8 mouse cellular contexts compared by ENCODE assay signal in genomic region chr3:54915643-54916071, GRCm38 (mm10). TPM values are rescaled to one million over a fixed set of nuclear protein-coding genes. Genes with fewer than 3 reads are reported as not detected.
A peak's percentile ranks its signal among the peaks of the same experiment; 100 is the strongest.
DNase-seq lines count a peak whose midpoint lies in the region; ATAC-seq lines count a peak whose summit lies in the region.

TSS of gene Sertm1 (minus strand) at chr3:54915887.

- peak within 1 kb of the TSS; percentile 53 for H3K4me3 ChIP-seq in kidney, embryonic 14.5 days (ENCODE audit: low read length)
- H3K4me3 ChIP-seq in heart, embryonic 12.5 days, result peak within 1 kb of the TSS; percentile 54
- peak within 1 kb of the TSS; percentile 63 for H3K4me3 ChIP-seq in midbrain, embryonic 15.5 days

- peak within 1 kb of the TSS; percentile 90 for H3K4me2 ChIP-seq in kidney, embryonic 14.5 days (replicated peaks; ENCODE audit: low read depth, low read length)
- H3K4me2 ChIP-seq in heart, embryonic 12.5 days, result peak within 1 kb of the TSS; percentile 73
- peak within 1 kb of the TSS; percentile 93 for H3K4me2 ChIP-seq in midbrain, embryonic 15.5 days

- H3K27me3 ChIP-seq in kidney, embryonic 14.5 days (ENCODE audit: control insufficient read depth, insufficient read depth, low read length), result peaks cover 24% of the 10 kb centered on the region
- H3K27me3 ChIP-seq in heart, embryonic 12.5 days (replicated peaks), result peaks cover 46% of the 10 kb centered on the region
- H3K27me3 ChIP-seq in midbrain, embryonic 15.5 days (replicated peaks), result no peaks in the 10 kb centered on the region; the same call in 1 of the 2 replicates

- H3K9me3 ChIP-seq in kidney, embryonic 14.5 days (ENCODE audit: control insufficient read depth, low read length), result no peaks in the 10 kb centered on the region
- H3K9me3 ChIP-seq in heart, embryonic 12.5 days (replicated peaks), result no peaks in the 10 kb centered on the region
- H3K9me3 ChIP-seq in midbrain, embryonic 15.5 days, result no peaks in the 10 kb centered on the region

- ATAC-seq in kidney, embryonic 14.5 days (ENCODE audit: low FRiP score, low TSS enrichment), result peak; percentile 98
- peak; percentile 93 for ATAC-seq in heart, embryonic 12.5 days (ENCODE audit: insufficient number of reproducible peaks, low FRiP score)
- ATAC-seq in midbrain, embryonic 15.5 days (replicated peaks), result peak; percentile 98

- no peak within 1 kb of the TSS for H3K27ac ChIP-seq in kidney, embryonic 14.5 days (ENCODE audit: low read depth, low read length)
- H3K27ac ChIP-seq in heart, embryonic 12.5 days (ENCODE audit: poor library complexity, severe bottlenecking), result no peak within 1 kb of the TSS
- H3K27ac ChIP-seq in midbrain, embryonic 15.5 days, result no peak within 1 kb of the TSS

- WGBS in kidney, embryonic 14.5 days, result under 1% methylated on average over 37 of the region's 38 CpGs
- WGBS in heart, embryonic 12.5 days, result under 1% methylated on average over 38 of the region's 38 CpGs
- 2% methylated on average over 38 of the region's 38 CpGs for WGBS in midbrain, embryonic 15.5 days

- H3K4me1 ChIP-seq in kidney, embryonic 14.5 days (ENCODE audit: control insufficient read depth, insufficient read depth, low read length), result peaks cover 5% of the 10 kb centered on the region; the same call in 1 of the 2 replicates
- no peaks in the 10 kb centered on the region for H3K4me1 ChIP-seq in heart, embryonic 12.5 days (replicated peaks)
- H3K4me1 ChIP-seq in midbrain, embryonic 15.5 days, result peaks cover 12% of the 10 kb centered on the region

- H3K9ac ChIP-seq in kidney, embryonic 14.5 days (ENCODE audit: low read depth, low read length), result peak within 1 kb of the TSS; percentile 40; the same call in 1 of the 2 replicates
- peak within 1 kb of the TSS; percentile 50 for H3K9ac ChIP-seq in heart, embryonic 12.5 days
- peak within 1 kb of the TSS; percentile 59 for H3K9ac ChIP-seq in midbrain, embryonic 15.5 days

- no peaks in the 10 kb centered on the region for H3K36me3 ChIP-seq in kidney, embryonic 14.5 days (ENCODE audit: control insufficient read depth, insufficient read depth, low read length)
- no peaks in the 10 kb centered on the region for H3K36me3 ChIP-seq in heart, embryonic 12.5 days
- no peaks in the 10 kb centered on the region for H3K36me3 ChIP-seq in midbrain, embryonic 15.5 days (replicated peaks)

- DNase-seq in kidney, postnatal 25 days, result no peak
- peak; percentile 89 for DNase-seq in embryo, embryonic 10 days (ENCODE audit: low spot score)
- DNase-seq in left cerebral cortex, adult 11 months (ENCODE audit: low spot score), result peak; percentile 19
- DNase-seq in B cell, adult 2 months, result no peak
- no peak for DNase-seq in urinary bladder, postnatal 36 days (ENCODE audit: low spot score in 2 of 2)

RNA-seq across cellular contexts. Expression of gene Sertm1, which starts in this region (rescaled TPM):
- polyA plus RNA-seq in kidney, embryonic 14.5 days (2014; fragmentation: Nextera tagmentation; extraction: Ambion mirVana), result 0.14 TPM in 1 of 2 replicates, not detected in the other
- 0.18 and 0.40 TPM in 2 replicates for polyA plus RNA-seq in heart, embryonic 12.5 days (2016; fragmentation: Nextera tagmentation; extraction: Ambion mirVana)
- polyA plus RNA-seq in midbrain, embryonic 15.5 days (2015; fragmentation: Nextera tagmentation; extraction: Ambion mirVana), result 1.3 and 1.4 TPM in 2 replicates

Comparison
In these comparisons a context has a peak if more than half of its experiments do, and no peak if none do; other contexts are left out.
1. Peak in ATAC-seq, H3K4me3 ChIP-seq, H3K9ac ChIP-seq and H3K4me2 ChIP-seq in kidney, embryonic 14.5 days; RNA of the gene not detected or under 1 TPM.
2. Peak in ATAC-seq, H3K4me3 ChIP-seq, H3K9ac ChIP-seq and H3K4me2 ChIP-seq in heart, embryonic 12.5 days; RNA of the gene not detected or under 1 TPM.
3. DNase-seq: peak in embryo, embryonic 10 days (single experiment) and left cerebral cortex, adult 11 months (single experiment); none in kidney, postnatal 25 days (0 of 2), B cell, adult 2 months (0 of 2) and urinary bladder, postnatal 36 days (0 of 2).
4. Peak in every context shown above with its lines, with median percentiles within 50 percentile points of each other: ATAC-seq, H3K4me2 ChIP-seq, H3K4me3 ChIP-seq and H3K9ac ChIP-seq.